Mouse (Mus musculus) urinary bladder, postnatal 36 days (tissue): Measurements from ENCODE around the gene Kcnj9.

ENCODE experiments used
- DNase-seq, 2 experiments: peaks; one replicate each; pipeline ENCODE4 v3.0.0; 2022; ENCODE audit warnings: low spot score in 2 of 2, mixed read lengths in 1 of 2

Kcnj9 gene

GRCm38 (mm10) chr1:172329131-172329530 is at the start of gene Kcnj9:
TSS of gene Kcnj9 (minus strand) at chr1:172329318.
- DNase-seq: no peak

- DNase-seq: peak; percentile 11 to 25
Measured at GRCm38 (mm10) chr1:172376758-172377458, 47.8 kb upstream of the Kcnj9 start.

- peak; percentile 96 to 98 for DNase-seq
Measured at GRCm38 (mm10) chr1:172376198-172376667, 47.1 kb upstream of the Kcnj9 start, which contains the start of gene Pigm. TSS of gene Pigm (plus strand) at chr1:172376546.

GRCm38 (mm10) chr1:172368768-172369418 is 39.8 kb upstream of the Kcnj9 start:
- no peak for DNase-seq

- no peak for DNase-seq
Measured at GRCm38 (mm10) chr1:172364684-172365083, 35.6 kb upstream of the Kcnj9 start.

- no peak for DNase-seq
Measured at GRCm38 (mm10) chr1:172358341-172358740, 29.2 kb upstream of the Kcnj9 start.

- DNase-seq: peak; percentile 42 to 54
Measured at GRCm38 (mm10) chr1:172357550-172357949, 28.4 kb upstream of the Kcnj9 start.

GRCm38 (mm10) chr1:172355336-172355735 is 26.2 kb upstream of the Kcnj9 start:
- no peak for DNase-seq

GRCm38 (mm10) chr1:172352453-172352852 is 23.3 kb upstream of the Kcnj9 start:
- no peak for DNase-seq

GRCm38 (mm10) chr1:172352001-172352400 is 22.9 kb upstream of the Kcnj9 start:
- DNase-seq: no peak

- DNase-seq: peak; percentile 20 to 31
Measured at GRCm38 (mm10) chr1:172349916-172350812, 21.0 kb upstream of the Kcnj9 start.

- DNase-seq: no peak
Measured at GRCm38 (mm10) chr1:172349504-172349903, 20.4 kb upstream of the Kcnj9 start.

GRCm38 (mm10) chr1:172347382-172347781 is 18.3 kb upstream of the Kcnj9 start:
- no peak for DNase-seq

GRCm38 (mm10) chr1:172346707-172347106 is 17.6 kb upstream of the Kcnj9 start:
- DNase-seq: no peak

GRCm38 (mm10) chr1:172344820-172345219 is 15.7 kb upstream of the Kcnj9 start:
- no peak for DNase-seq

- DNase-seq: no peak
Measured at GRCm38 (mm10) chr1:172343914-172344313, 14.8 kb upstream of the Kcnj9 start.

- DNase-seq: no peak
Measured at GRCm38 (mm10) chr1:172342729-172343128, 13.6 kb upstream of the Kcnj9 start.

GRCm38 (mm10) chr1:172341386-172341785 is 12.3 kb upstream of the Kcnj9 start:
- no peak for DNase-seq

GRCm38 (mm10) chr1:172340729-172341321 is 11.7 kb upstream of the Kcnj9 start, which contains the start of gene Kcnj10:
TSS of gene Kcnj10 (plus strand) at chr1:172341210.
- DNase-seq: peak; percentile 56 to 67

GRCm38 (mm10) chr1:172337411-172338185 is 8.5 kb upstream of the Kcnj9 start:
- DNase-seq: no peak

GRCm38 (mm10) chr1:172335804-172336203 is 6.7 kb upstream of the Kcnj9 start:
- DNase-seq: no peak
